Mouse (Mus musculus): ENCODE results near the gene Rprml.

DNA sequence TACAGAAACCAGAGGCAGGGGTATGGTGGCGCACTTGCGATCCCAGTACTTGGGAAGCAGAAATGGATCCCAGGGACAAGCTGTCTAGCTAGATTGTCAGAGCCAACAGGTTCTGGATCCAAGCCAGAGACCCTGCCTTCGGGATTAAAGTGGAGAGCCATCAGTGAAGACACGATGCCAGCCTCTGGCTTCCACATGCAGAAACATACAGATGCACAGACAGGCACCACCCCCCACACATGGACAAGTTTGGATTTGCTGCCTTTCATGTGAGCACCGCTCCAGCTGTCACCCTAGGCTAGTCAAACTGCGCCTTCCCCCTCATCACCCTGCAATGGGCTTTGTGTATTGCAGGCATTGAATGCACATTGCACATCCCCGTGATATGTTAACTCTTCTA, 8.8 kb downstream of the Rprml start:
- TF ChIP-seq CTCF (IDR thresholded peaks at IDR 0.05; ENCODE audit: low read depth, low read length), result no peak
- no peak for TF ChIP-seq TAL1 (conservative IDR thresholded peaks at IDR 0.05; ENCODE audit: low read depth, low read length)
- no peak for TF ChIP-seq GATA1 (IDR thresholded peaks at IDR 0.05; ENCODE audit: borderline replicate concordance, low read length)

All from G1E (cell line).